Mouse (Mus musculus) MEL (cell line): ENCODE measurements at regions not wholly inside any gene's neighbourhood (a gene's known extent, or its start where the extent isn't known, plus 50 kb on each side); places are given as distances from the start of the nearest gene placed in this dataset.

Experiments used
- DNase-seq: peaks from one replicate; pipeline ENCODE4 v3.0.0; 2011; ENCODE audit warnings: low read depth, low spot score
- H3K27ac ChIP-seq: 2 replicates; pipeline ENCODE4 v1.5.1; 2012; ENCODE audit warnings: low read depth, mild to moderate bottlenecking, control low read depth, low read length, moderate library complexity; ENCODE audit not compliant: control insufficient read depth
- H3K27me3 ChIP-seq, 2 experiments: fragments of 150-350 bp in 1 of 2; sonication (generic) in 1 of 2; 2 replicates each; pipeline ENCODE4 v1.6.1; 2012; ENCODE audit warnings: low read length in 2 of 2, mild to moderate bottlenecking in 2 of 2, improper control_type of control experiment in 1 of 2, moderate library complexity in 1 of 2; ENCODE audit not compliant: insufficient read depth in 2 of 2, control insufficient read depth in 1 of 2
- H3K36me3 ChIP-seq, 2 experiments: 2 replicates each; pipeline ENCODE4 v1.6.1; 2012 to 2014; ENCODE audit warnings: low read length in 2 of 2, improper control_type of control experiment in 1 of 2, inconsistent platforms in 1 of 2, mild to moderate bottlenecking in 1 of 2; ENCODE audit not compliant: insufficient read depth in 2 of 2, control insufficient read depth in 1 of 2
- H3K4me1 ChIP-seq, 2 experiments: fragments of 150-350 bp in 1 of 2; sonication (generic) in 1 of 2; 2 replicates each; pipeline ENCODE4 v1.6.1; 2012; ENCODE audit warnings: low read length in 2 of 2, improper control_type of control experiment in 1 of 2, mild to moderate bottlenecking in 1 of 2; ENCODE audit not compliant: insufficient read depth in 2 of 2, control insufficient read depth in 1 of 2
- H3K4me3 ChIP-seq, 2 experiments: fragments of 150-350 bp in 1 of 2; sonication (generic) in 1 of 2; 2 replicates each; pipeline ENCODE4 v1.5.1; 2012; ENCODE audit warnings: low read depth in 2 of 2, low read length in 2 of 2, mild to moderate bottlenecking in 2 of 2, moderate library complexity in 2 of 2, control low read depth in 1 of 2, improper control_type of control experiment in 1 of 2; ENCODE audit not compliant: control insufficient read depth in 1 of 2, insufficient read depth in 1 of 2
- H3K79me2 ChIP-seq: 2 replicates; pipeline ENCODE4 v1.6.1; 2012; ENCODE audit warnings: mild to moderate bottlenecking, low read length, moderate library complexity; ENCODE audit not compliant: control insufficient read depth, poor library complexity, insufficient read depth
- H3K9ac ChIP-seq: 2 replicates; pipeline ENCODE4 v1.6.1; 2012; ENCODE audit warnings: low read depth, mild to moderate bottlenecking, control low read depth, low read length, moderate library complexity; ENCODE audit not compliant: control insufficient read depth, poor library complexity, severe bottlenecking
- H3K9me3 ChIP-seq: fragments of 150-350 bp; sonication (generic); replicated peaks from 2 replicates; pipeline ENCODE4 v1.6.1; 2012; ENCODE audit warnings: mild to moderate bottlenecking, low read length, improper control_type of control experiment, moderate library complexity; ENCODE audit not compliant: insufficient read depth
- CHD1 ChIP-seq: IDR thresholded peaks from 2 replicates; pipeline ENCODE4 v1.6.1; 2012; ENCODE audit warnings: low read depth, mild to moderate bottlenecking, inconsistent platforms, low read length, improper control_type of control experiment
- CHD2 ChIP-seq: IDR thresholded peaks from 2 replicates; pipeline ENCODE4 v1.6.1; 2011; ENCODE audit warnings: low read length, improper control_type of control experiment
- E2F4 ChIP-seq: IDR thresholded peaks from 2 replicates; pipeline ENCODE4 v1.6.1; 2011; ENCODE audit warnings: low read depth, low read length, improper control_type of control experiment, borderline replicate concordance
- ELF1 ChIP-seq: IDR thresholded peaks from 2 replicates; pipeline ENCODE4 v1.6.1; 2014; ENCODE audit warnings: low read depth, mild to moderate bottlenecking, inconsistent platforms, low read length, improper control_type of control experiment, moderate library complexity
- ETS1 ChIP-seq: IDR thresholded peaks from 2 replicates; pipeline ENCODE4 v1.6.1; 2012; ENCODE audit warnings: low read depth, mild to moderate bottlenecking, inconsistent platforms, low read length, improper control_type of control experiment, moderate library complexity
- MAX ChIP-seq: IDR thresholded peaks from 2 replicates; pipeline ENCODE4 v1.6.1; 2011; ENCODE audit warnings: low read length, improper control_type of control experiment
- MEF2A ChIP-seq: IDR thresholded peaks from 2 replicates; pipeline ENCODE4 v1.6.1; 2014; ENCODE audit warnings: low read depth, mild to moderate bottlenecking, inconsistent platforms, low read length, improper control_type of control experiment; ENCODE audit not compliant: poor library complexity, insufficient replicate concordance, severe bottlenecking; ENCODE audit errors: extremely low read depth
- MXI1 ChIP-seq: IDR thresholded peaks from 2 replicates; pipeline ENCODE4 v1.6.1; 2011; ENCODE audit warnings: mild to moderate bottlenecking, low read depth, low read length, improper control_type of control experiment
- NELFE ChIP-seq: IDR thresholded peaks from 2 replicates; pipeline ENCODE4 v1.6.1; 2011; ENCODE audit warnings: low read depth, low read length, improper control_type of control experiment
- NRF1 ChIP-seq: IDR thresholded peaks from 2 replicates; pipeline ENCODE4 v1.6.1; 2014; ENCODE audit warnings: low read depth, mild to moderate bottlenecking, inconsistent platforms, low read length, improper control_type of control experiment, moderate library complexity; ENCODE audit not compliant: poor library complexity, insufficient read depth, severe bottlenecking
- RCOR1 ChIP-seq: IDR thresholded peaks from 2 replicates; pipeline ENCODE4 v1.6.1; 2012; ENCODE audit warnings: low read depth, mild to moderate bottlenecking, inconsistent platforms, low read length, improper control_type of control experiment
- SIN3A ChIP-seq: IDR thresholded peaks from 2 replicates; pipeline ENCODE4 v1.6.1; 2012; ENCODE audit warnings: low read length, improper control_type of control experiment, inconsistent platforms
- ZC3H11A ChIP-seq: IDR thresholded peaks from 2 replicates; pipeline ENCODE4 v1.6.1; 2012; ENCODE audit warnings: low read depth, mild to moderate bottlenecking, inconsistent platforms, low read length, improper control_type of control experiment
- ZKSCAN1 ChIP-seq: IDR thresholded peaks from 2 replicates; pipeline ENCODE4 v1.6.1; 2012; ENCODE audit warnings: low read depth, mild to moderate bottlenecking, inconsistent platforms, low read length, improper control_type of control experiment, moderate library complexity

- no peak for DNase-seq
- H3K4me1 ChIP-seq: no peaks in the 10 kb centered on the region
- no peak overlapping the region for H3K9ac ChIP-seq
- no peak overlapping the region for H3K4me3 ChIP-seq
- no peaks in the 10 kb centered on the region; a peak in 1 of 4 replicates for H3K27me3 ChIP-seq
- no peaks in the 10 kb centered on the region for H3K36me3 ChIP-seq
- no peak overlapping the region for H3K27ac ChIP-seq
- no peaks in the 10 kb centered on the region for H3K9me3 ChIP-seq
- TF ChIP-seq NRF1 (no peak), E2F4 (no peak), CHD2 (no peak), MAX (no peak)
- H3K79me2 ChIP-seq: no peaks in the 10 kb centered on the region
Observed at GRCm38 (mm10) chr13:32422485-32422884, 83.9 kb upstream of the Gmds start.

- Histone ChIP-seq H3K4me3 (no peak overlapping the region), H3K79me2 (no peaks in the 10 kb centered on the region), H3K9ac (no peak overlapping the region), H3K4me1 (no peaks in the 10 kb centered on the region), H3K9me3 (no peaks in the 10 kb centered on the region), H3K27me3 (no peaks in the 10 kb centered on the region; a peak in 1 of 4 replicates), H3K36me3 (no peaks in the 10 kb centered on the region), H3K27ac (no peak overlapping the region)
- TF ChIP-seq ETS1 (no peak), CHD1 (no peak), RCOR1 (no peak), MAX (no peak), MXI1 (no peak), ELF1 (no peak), MEF2A (no peak), NELFE (no peak), ZKSCAN1 (no peak), ZC3H11A (no peak), E2F4 (no peak), SIN3A (no peak)
- no peak for DNase-seq
Observed at GRCm38 (mm10) chr13:32419326-32419725, 80.8 kb upstream of the Gmds start.

- Histone ChIP-seq H3K4me3 (no peak overlapping the region), H3K27ac (no peak overlapping the region), H3K79me2 (no peaks in the 10 kb centered on the region), H3K27me3 (no peaks in the 10 kb centered on the region; a peak in 1 of 4 replicates), H3K9ac (no peak overlapping the region), H3K9me3 (no peaks in the 10 kb centered on the region), H3K4me1 (no peaks in the 10 kb centered on the region), H3K36me3 (no peaks in the 10 kb centered on the region)
- DNase-seq: no peak
- no peak for TF ChIP-seq ZC3H11A
- TF ChIP-seq, all 39 proteins: peak for 0
Observed at GRCm38 (mm10) chr13:32418655-32419054, 80.1 kb upstream of the Gmds start.
